Mouse (Mus musculus) forebrain, embryonic 10.5 days (tissue): Measurements from ENCODE around the gene Aqp5. TPM values are rescaled to one million over a fixed set of nuclear protein-coding genes. Genes with fewer than 3 reads are reported as not detected.

Experiments used
- DNase-seq: peaks from one replicate; pipeline ENCODE4 v3.0.0-alpha.2; 2017; ENCODE audit warnings: low spot score; ENCODE audit errors: extremely low spot score
- H3K27ac ChIP-seq: fragments of 300-500 bp; sonication (generic); 2 replicates; pipeline ENCODE4 v1.5.1; 2016; ENCODE audit warnings: mild to moderate bottlenecking
- H3K27me3 ChIP-seq: fragments of 300-500 bp; sonication (generic); 2 replicates; pipeline ENCODE4 v1.6.1; 2016; ENCODE audit warnings: mild to moderate bottlenecking; ENCODE audit not compliant: poor library complexity, severe bottlenecking
- H3K36me3 ChIP-seq: fragments of 300-500 bp; sonication (generic); replicated peaks from 2 replicates; pipeline ENCODE4 v1.6.1; 2016; ENCODE audit warnings: mild to moderate bottlenecking, moderate library complexity
- H3K4me1 ChIP-seq: fragments of 300-500 bp; sonication (generic); 2 replicates; pipeline ENCODE4 v1.6.1; 2016
- H3K4me3 ChIP-seq: fragments of 300-500 bp; sonication (generic); 2 replicates; pipeline ENCODE4 v1.5.1; 2016; ENCODE audit warnings: mild to moderate bottlenecking, moderate library complexity
- H3K9me3 ChIP-seq: fragments of 300-500 bp; sonication (generic); 2 replicates; pipeline ENCODE4 v1.6.1; 2016; ENCODE audit warnings: mild to moderate bottlenecking, moderate library complexity
- WGBS: fragments of 180-500 bp; shearing (Covaris S2); methylation state at CpG from one replicate; pipeline ENCODE4 v1.1.7; 2016; 5-methylcytosine and 5-hydroxymethylcytosine counted together
- polyA plus RNA-seq: library from polyadenylated mRNA; unstranded; fragments of >200 nt; fragmentation: Nextera tagmentation; extraction: Ambion mirVana; gene quantifications from 2 replicates; pipeline ENCODE4 v1.2.1, GENCODE M21; 2016

The Aqp5 gene
- polyA plus RNA-seq, 1 experiment from 2014 or later, result not detected

DNA sequence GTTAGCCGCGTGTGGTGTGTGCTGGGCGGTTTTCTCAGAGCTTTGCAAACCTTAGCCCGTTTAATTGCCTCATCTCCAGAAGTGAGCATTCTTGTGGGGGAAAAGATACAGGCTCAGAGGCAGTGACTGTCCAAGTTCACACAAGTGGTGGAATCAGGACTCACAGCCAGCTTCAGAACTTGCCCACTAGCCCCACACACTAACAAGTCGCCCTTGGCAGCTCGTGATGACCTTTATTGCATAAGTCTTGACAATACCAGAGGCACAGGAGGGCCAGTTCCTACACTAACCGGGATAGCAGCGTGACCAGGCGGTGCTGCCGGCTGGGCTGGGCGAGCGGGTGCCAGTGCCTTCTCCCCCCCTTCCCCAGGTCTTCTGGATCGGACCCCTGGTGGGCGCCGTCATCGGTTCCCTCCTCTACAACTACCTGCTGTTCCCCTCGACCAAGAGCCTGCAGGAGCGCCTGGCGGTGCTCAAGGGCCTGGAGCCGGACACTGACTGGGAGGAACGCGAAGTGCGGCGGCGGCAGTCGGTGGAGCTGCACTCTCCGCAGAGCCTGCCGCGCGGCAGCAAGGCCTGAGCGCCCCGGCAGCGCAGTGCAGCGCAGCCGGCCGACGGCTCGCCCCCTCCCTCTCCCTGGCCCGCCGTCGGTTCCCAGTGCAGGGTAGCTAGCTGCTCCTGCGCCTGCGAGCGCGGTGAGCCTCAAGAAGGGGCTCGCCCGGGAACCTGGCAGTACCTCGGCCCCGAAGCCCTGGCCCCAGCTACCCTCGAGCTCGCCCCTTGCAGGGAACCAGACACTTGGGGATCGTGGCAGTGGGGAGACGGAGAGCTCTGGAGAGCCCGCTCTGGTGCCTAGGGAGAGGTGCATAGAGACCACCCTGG lies 6.9 kb upstream of the Aqp5 start:
- WGBS, result 2% methylated on average over 54 of the region's 54 CpGs
- H3K27ac ChIP-seq, result peak overlapping the region; percentile 40

DNA sequence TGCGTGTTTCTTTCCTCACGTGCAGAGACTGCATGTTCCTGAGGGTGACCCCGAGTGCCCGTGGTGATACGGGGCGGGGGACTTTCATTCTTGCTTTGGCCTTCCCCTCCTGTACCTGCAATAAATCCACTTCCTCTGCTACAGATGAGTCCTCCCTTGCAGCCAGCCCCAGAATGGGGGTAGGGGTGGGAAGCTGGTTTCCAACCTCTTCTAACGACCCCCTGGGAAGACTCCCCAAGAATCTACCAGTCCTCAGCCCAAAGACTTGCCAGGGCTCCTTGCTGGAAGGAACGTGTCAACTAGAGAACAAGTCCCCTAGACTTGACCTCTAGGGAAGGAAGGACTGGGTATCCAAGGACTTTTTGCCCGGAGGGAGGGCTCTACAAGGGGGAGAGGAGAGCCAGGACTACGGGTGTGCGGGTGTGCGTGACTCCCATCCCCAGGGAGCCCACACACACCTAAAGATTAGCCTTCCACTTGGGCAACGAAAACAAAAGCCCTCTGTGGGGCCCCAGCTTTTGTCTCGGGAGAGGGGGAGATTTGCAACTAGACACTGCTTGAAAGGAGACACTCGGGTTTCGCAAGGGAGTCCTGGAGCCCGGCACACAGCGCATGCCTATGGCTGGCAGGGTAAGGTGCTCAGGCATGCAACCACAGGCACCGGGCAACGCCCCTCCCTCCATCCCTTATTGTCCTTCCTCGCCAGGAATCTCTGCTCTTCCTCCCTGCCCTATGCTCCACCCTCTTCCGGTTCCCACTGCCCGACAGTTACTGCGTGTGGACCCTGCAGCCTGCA lies 6.0 kb upstream of the Aqp5 start:
- H3K4me3 ChIP-seq, result peak overlapping the region; percentile 46
- peaks cover 32% of the 10 kb centered on the region for H3K4me1 ChIP-seq
- no peaks in the 10 kb centered on the region for H3K9me3 ChIP-seq
- peaks cover 100% of the 10 kb centered on the region for H3K27me3 ChIP-seq
- H3K27ac ChIP-seq, result no peak overlapping the region; the same call in 1 of the 2 replicates
- H3K36me3 ChIP-seq, result no peaks in the 10 kb centered on the region
- DNase-seq, result no peak
- WGBS, result 1% methylated on average over 24 of the region's 24 CpGs

More for the DNA sequence above, 6.9 kb upstream of the Aqp5 start:
- peak; percentile 53 for DNase-seq
- no peaks in the 10 kb centered on the region for H3K36me3 ChIP-seq
- peaks cover 100% of the 10 kb centered on the region for H3K27me3 ChIP-seq
- no peaks in the 10 kb centered on the region for H3K9me3 ChIP-seq
- H3K4me1 ChIP-seq, result peaks cover 27% of the 10 kb centered on the region
- H3K4me3 ChIP-seq, result peak overlapping the region; percentile 46

DNA sequence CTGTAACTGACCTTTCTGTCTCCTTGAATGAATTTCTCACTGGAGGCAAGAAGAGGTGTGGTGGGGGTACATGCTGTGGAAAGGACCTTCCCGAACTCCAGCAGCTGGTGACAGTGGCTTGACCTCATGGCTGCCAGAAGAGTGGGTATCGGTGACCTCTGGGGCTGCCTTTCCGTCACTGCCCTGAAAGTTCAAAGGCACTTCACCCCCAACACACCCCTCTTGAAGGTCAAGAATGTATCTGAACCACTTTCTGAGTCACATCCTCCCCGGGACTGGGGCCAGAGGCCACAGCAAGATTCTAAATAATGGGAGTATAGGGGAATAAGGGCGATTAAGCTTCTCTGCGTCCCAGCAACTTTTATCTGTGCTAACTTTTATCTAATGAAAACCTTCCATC lies 4.8 kb upstream of the Aqp5 start:
- H3K27me3 ChIP-seq, result peaks cover 100% of the 10 kb centered on the region
- peaks cover 39% of the 10 kb centered on the region for H3K4me1 ChIP-seq
- WGBS, result 72% methylated on average over 6 of the region's 6 CpGs
- H3K4me3 ChIP-seq, result no peak overlapping the region
- H3K36me3 ChIP-seq, result no peaks in the 10 kb centered on the region
- no peak overlapping the region for H3K27ac ChIP-seq
- no peaks in the 10 kb centered on the region for H3K9me3 ChIP-seq
- DNase-seq, result no peak

DNA sequence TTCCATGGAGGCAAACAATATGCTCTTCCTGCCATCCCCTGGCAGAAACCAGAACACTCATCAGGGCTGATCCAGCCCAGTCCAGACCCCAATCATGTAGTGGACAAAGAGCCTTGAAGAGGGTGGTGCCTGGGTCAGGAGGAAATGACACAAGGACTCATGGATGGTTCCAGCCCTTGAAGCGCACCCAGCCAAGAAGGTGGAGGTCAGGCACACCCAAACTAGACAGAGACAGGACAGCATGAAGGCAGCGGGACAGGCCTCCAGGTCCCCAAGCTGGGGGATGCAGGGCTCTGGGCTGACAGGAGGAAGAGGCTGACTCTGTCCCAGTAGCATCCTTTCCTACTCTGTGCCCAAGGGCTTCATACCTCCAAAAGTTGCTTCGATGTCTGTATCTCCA lies 4.1 kb upstream of the Aqp5 start:
- DNase-seq, result no peak
- H3K27me3 ChIP-seq, result peaks cover 100% of the 10 kb centered on the region
- H3K9me3 ChIP-seq, result no peaks in the 10 kb centered on the region
- H3K4me1 ChIP-seq, result peaks cover 40% of the 10 kb centered on the region
- H3K36me3 ChIP-seq, result no peaks in the 10 kb centered on the region
- H3K27ac ChIP-seq, result no peak overlapping the region
- H3K4me3 ChIP-seq, result no peak overlapping the region
- 88% methylated on average over 3 of the region's 3 CpGs for WGBS

DNA sequence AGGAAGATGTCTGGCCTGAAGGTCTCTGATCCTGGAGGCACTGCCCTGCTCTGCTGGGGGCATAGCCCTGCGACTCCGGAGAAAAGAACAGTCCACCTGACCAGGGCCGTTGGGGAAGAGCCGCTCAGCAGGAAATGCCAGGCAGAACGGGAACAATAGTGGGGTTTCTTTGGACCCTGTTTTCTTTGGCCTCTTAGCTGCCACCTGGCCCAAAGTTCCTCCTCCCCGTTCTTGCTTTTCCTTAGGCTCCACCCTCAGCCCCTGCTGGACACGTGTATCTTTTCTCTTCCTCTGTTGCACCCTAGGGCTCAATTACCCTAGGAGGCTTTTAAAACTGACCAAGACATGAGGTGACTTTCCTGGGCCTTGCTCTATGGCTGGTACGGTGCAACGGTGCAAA lies 1.3 kb upstream of the Aqp5 start:
- 3% methylated on average over 9 of the region's 9 CpGs for WGBS
- H3K36me3 ChIP-seq, result no peaks in the 10 kb centered on the region
- no peaks in the 10 kb centered on the region for H3K9me3 ChIP-seq
- no peak for DNase-seq
- peaks cover 30% of the 10 kb centered on the region for H3K4me1 ChIP-seq
- H3K4me3 ChIP-seq, result no peak overlapping the region
- peaks cover 100% of the 10 kb centered on the region for H3K27me3 ChIP-seq
- no peak overlapping the region for H3K27ac ChIP-seq

DNA sequence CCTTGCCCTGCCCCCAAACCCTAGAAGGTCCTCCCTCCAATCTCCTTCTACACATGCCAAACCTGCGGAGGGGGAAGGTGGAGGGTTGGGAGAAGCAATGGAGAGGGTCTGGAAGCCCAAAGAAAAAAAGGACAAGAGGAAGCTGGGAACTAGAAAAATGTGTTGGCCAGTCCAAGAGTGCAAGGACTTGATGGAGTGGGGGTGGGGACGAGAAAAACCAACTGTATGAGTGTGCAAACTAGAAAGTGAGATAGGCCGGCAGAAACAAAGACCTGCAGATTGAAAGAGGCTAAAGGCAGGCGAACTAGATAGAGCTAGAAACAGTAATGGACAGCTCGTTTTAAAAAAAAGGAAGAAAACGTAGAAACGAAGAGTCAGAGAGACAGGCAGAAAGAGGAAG lies 878 bp upstream of the Aqp5 start:
- H3K9me3 ChIP-seq, result no peaks in the 10 kb centered on the region
- peaks cover 100% of the 10 kb centered on the region for H3K27me3 ChIP-seq
- WGBS, result 14% methylated on average over 7 of the region's 7 CpGs
- H3K4me1 ChIP-seq, result peaks cover 25% of the 10 kb centered on the region
- H3K27ac ChIP-seq, result no peak overlapping the region
- no peak overlapping the region for H3K4me3 ChIP-seq
- no peaks in the 10 kb centered on the region for H3K36me3 ChIP-seq
- DNase-seq, result no peak

DNA sequence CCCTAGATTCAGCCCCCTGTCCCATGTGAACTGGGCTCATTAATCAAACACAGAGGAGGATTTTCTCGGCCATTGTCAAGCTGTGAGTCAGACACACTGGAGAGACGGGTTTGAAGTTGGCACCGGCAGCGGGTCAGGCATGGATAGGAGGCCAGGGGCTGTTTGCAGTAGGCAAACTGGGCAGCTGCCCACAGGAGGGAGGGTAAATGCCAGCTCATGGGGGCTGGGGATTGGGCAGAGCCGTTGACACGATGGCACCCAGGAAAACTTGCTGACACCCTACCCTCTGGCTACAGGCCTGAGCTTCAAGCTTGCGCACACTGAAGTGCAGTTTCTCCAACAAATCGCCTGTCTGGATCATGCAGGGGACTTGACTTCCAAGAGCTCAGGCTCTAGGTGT lies 1.6 kb downstream of the Aqp5 start:
- 78% methylated on average over 8 of the region's 8 CpGs for WGBS

DNA sequence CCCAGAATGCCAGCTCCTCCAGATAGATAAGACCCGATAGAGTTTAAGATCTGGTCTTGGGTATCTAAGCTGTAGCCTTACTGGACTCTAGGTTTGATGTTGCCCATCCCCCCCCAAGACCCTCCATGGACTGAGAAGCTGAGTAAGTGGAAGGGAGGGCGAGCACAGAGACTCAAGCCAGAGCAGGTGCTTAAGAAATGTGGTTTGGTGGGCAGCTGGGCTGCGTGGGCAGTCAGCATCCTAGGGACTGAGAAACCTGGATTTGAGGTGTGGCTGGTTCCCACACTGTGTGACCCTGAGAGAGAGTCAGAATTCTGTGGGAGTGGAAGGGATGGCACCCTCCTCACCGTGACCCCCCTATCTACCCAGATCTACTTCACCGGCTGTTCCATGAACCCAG lies 2.3 kb downstream of the Aqp5 start:
- no peak overlapping the region for H3K4me3 ChIP-seq
- DNase-seq, result no peak
- no peak overlapping the region for H3K27ac ChIP-seq
- H3K36me3 ChIP-seq, result no peaks in the 10 kb centered on the region
- peaks cover 41% of the 10 kb centered on the region for H3K4me1 ChIP-seq
- H3K27me3 ChIP-seq, result peaks cover 95% of the 10 kb centered on the region
- WGBS, result 87% methylated on average over 5 of the region's 5 CpGs
- H3K9me3 ChIP-seq, result no peaks in the 10 kb centered on the region

More for the DNA sequence above, 1.6 kb downstream of the Aqp5 start:
- Histone ChIP-seq H3K27me3 (peaks cover 95% of the 10 kb centered on the region), H3K9me3 (no peaks in the 10 kb centered on the region), H3K4me1 (peaks cover 34% of the 10 kb centered on the region), H3K36me3 (no peaks in the 10 kb centered on the region), H3K4me3 (no peak overlapping the region), H3K27ac (no peak overlapping the region)
- DNase-seq, result no peak

DNA sequence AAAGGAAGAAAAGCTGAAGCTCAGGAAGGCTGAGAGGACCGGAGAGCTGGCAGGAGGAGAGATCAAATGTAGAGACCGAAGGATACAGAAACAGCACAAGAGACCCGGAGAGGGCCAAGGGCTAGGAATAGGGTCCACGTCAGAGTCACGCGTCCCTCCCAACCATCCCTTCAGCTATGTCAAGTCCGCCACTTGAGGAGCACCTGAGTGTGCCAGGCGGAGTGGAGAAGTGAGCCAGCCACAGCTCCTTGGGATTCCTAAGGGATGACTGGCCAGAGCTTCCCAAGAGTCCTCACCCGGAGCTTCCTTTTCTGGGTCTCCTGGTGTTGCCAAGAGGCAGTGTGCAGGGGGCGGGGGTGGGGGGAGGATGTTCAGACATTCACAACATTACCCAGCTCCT lies 4.4 kb downstream of the Aqp5 start:
- no peaks in the 10 kb centered on the region for H3K36me3 ChIP-seq
- peaks cover 91% of the 10 kb centered on the region for H3K27me3 ChIP-seq
- H3K27ac ChIP-seq, result no peak overlapping the region
- DNase-seq, result no peak
- no peak overlapping the region for H3K4me3 ChIP-seq
- WGBS, result 86% methylated on average over 10 of the region's 10 CpGs
- no peaks in the 10 kb centered on the region for H3K9me3 ChIP-seq
- peaks cover 43% of the 10 kb centered on the region for H3K4me1 ChIP-seq

DNA sequence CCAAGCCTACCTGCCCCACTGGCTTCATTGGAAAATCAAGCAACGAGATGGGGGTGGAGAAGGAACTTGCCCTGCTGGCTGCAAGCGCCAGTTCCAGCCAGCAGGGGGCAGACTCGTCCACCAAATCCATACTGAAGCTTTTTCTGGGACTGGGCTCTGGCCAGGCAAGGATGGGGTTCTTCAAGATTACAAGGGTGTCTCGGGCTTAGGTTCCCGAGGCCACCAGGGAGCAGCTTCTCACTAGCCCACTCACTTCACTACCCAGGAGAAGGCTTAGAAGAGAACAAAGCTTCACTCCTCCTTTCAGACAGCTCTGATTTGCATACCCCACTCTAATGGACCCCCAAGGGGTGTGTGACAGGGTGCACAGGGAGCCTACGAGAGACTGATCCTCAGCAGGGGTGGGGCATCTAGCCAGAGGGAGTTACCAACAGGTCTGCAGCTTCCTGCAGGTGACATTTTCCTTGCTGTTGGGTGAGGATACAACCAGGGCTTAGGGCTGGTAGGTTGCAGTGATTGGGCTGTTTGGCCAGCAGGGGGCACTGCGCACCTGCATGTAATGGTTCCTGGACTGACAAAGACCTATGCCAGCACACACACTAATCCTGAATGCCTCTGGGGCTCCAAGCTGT lies 5.6 kb downstream of the Aqp5 start:
- peaks cover 48% of the 10 kb centered on the region for H3K4me1 ChIP-seq
- under 1% methylated on average over 7 of the region's 7 CpGs for WGBS
- no peak overlapping the region for H3K27ac ChIP-seq
- no peaks in the 10 kb centered on the region for H3K36me3 ChIP-seq
- H3K4me3 ChIP-seq, result no peak overlapping the region
- H3K27me3 ChIP-seq, result peaks cover 91% of the 10 kb centered on the region
- DNase-seq, result peak; percentile 92
- no peaks in the 10 kb centered on the region for H3K9me3 ChIP-seq

DNA sequence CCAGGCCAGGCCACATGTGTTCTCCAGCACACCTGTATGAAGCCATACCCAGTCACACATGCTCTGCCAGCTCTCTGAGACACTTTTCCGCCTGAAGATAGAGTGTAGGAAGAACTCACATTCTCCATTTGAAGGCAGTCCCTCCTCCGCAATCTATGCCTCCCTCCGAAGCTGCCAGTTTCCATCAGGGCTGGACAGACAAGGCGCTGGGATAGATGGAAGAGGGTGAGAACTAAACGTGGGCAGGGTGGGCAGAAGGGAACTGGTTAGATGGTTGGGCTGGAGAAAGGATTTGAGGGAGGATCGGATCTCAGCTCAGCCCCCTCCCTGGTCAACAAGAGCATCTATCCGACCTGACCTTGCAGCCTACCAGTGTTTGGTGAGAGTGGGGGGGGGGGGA lies 6.3 kb downstream of the Aqp5 start:
- Histone ChIP-seq H3K27me3 (peaks cover 91% of the 10 kb centered on the region), H3K27ac (no peak overlapping the region), H3K9me3 (no peaks in the 10 kb centered on the region), H3K36me3 (no peaks in the 10 kb centered on the region), H3K4me3 (no peak overlapping the region), H3K4me1 (peaks cover 54% of the 10 kb centered on the region)
- DNase-seq, result no peak
- 63% methylated on average over 7 of the region's 7 CpGs for WGBS

DNA sequence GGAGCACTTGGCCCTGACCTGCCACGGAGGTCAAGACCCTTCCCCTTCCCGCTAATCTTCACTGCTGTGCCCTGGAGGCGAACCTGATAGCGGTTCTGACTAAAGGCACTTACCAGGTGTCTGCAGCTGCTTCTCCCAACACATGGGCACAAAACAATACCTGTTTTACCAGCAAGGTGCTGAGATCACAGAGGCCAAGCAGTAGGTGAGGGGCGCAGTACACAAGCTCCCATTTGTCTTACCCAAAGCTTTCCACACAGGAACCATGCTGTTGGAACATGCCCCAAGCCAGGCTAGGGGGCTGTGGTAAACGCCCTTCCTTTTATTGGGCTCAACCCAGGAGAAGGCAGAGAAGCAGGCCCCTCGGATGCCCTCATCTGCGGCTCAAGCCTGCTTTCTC lies 7.0 kb downstream of the Aqp5 start:
- Histone ChIP-seq H3K36me3 (no peaks in the 10 kb centered on the region), H3K27me3 (peaks cover 91% of the 10 kb centered on the region), H3K4me1 (peaks cover 62% of the 10 kb centered on the region), H3K4me3 (no peak overlapping the region), H3K9me3 (no peaks in the 10 kb centered on the region), H3K27ac (no peak overlapping the region)
- WGBS, result 51% methylated on average over 8 of the region's 8 CpGs
- DNase-seq, result no peak
